Mouse (Mus musculus) erythroblast, embryonic 14.5 days (primary cell): ENCODE data around the gene Wap.

Source experiments
- GATA1 ChIP-seq: IDR thresholded peaks from 2 replicates; pipeline ENCODE4 v1.6.1; 2012; ENCODE audit warnings: low read length, inconsistent platforms, mixed read lengths
- TAL1 ChIP-seq: IDR thresholded peaks from 3 replicates; pipeline ENCODE4 v1.6.1; 2012; ENCODE audit warnings: low read length, inconsistent platforms, mixed read lengths

- TF ChIP-seq GATA1: no peak
- TF ChIP-seq TAL1: no peak
Observed at GRCm38 (mm10) chr11:6680397-6680818, 42.0 kb upstream of the Wap start.
